Mouse (Mus musculus): ENCODE data around the gene Slc16a10.

Gene Slc16a10

DNA sequence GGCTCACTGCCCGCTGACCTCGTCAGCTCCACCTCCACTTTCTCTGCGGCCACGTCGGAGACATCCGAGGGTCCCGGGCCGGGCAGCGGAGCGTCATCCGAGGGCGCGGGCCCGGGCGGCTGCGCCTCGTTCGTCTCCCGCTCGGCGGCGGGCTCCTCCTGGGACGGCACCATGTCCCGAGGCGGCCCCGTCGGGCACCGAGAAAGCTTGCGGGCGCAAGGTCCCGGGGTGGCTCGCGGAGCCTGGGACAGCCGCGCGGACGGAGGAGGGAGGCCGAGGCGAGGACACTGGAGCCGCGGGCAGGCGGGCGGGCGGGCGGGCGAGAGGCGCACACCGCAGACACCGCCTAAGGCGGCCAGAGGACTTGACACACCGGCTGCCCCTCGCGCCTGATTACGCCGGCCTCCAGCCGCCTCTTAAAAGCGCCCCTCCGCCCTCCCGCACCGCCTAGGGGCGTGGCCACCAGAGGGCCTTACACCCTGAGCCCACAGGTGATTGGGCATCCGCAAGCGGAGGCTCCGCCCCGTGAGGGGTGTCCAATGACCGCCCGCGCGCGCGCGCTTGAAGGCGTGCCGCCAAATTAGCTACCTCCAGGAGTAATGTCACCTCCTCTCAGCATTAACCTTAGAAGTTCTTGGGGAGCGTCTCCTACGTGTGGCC, at the start of gene Slc16a10:
Slc16a10 (minus strand) TSS at position 395 of the 660 bp plus-strand sequence.
- peak; percentile 100 for DNase-seq

GRCm38 (mm10) chr10:40191338-40191979, 49.4 kb upstream of the Slc16a10 start:
- peak; percentile 90 for DNase-seq

GRCm38 (mm10) chr10:40190871-40191270, 48.8 kb upstream of the Slc16a10 start:
- peak; percentile 16 for DNase-seq

DNA sequence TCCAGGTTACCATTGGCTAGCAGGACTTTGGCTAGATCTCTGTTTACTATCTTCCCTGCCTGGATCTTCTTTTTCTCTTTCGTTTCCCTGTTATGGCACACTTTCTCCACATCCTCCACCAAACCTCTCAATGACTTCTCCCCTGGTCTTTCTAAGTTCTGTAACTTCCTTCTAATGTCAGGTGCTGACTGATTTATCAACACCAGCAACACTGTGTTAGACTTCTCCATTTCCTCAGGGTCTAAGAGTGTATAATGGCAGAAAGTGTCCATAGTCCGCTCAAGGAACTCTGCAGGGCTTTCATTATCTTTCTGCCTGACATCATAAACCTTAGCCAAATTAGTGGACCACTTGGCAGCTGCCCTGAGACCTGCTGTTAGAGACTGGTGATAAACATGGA, 47.6 kb upstream of the Slc16a10 start:
- no peak for DNase-seq

- peak; percentile 79 for DNase-seq
These were observed 46.8 kb upstream of the Slc16a10 start for GRCm38 (mm10) chr10:40188831-40189230.

DNA sequence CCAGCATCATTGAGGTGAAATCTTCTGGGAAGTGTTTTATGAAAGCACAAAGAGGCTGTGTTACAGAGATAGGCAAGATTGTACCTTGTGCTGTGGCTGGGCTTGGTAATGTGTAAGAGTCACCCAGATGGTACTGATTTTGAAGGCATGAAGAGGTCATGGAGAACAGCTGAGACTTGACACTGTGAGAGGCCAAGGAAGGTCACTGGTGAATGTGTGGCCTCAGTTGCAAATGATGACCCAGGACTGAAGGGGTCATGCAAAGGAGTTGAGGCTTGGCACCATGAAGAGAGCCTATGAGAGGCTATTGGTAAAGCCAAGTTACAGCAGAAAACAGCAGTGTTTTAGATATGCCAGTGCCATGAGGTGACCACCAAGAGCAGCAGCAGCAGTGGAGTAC, 43.9 kb upstream of the Slc16a10 start:
- DNase-seq = peak; percentile 66

DNA sequence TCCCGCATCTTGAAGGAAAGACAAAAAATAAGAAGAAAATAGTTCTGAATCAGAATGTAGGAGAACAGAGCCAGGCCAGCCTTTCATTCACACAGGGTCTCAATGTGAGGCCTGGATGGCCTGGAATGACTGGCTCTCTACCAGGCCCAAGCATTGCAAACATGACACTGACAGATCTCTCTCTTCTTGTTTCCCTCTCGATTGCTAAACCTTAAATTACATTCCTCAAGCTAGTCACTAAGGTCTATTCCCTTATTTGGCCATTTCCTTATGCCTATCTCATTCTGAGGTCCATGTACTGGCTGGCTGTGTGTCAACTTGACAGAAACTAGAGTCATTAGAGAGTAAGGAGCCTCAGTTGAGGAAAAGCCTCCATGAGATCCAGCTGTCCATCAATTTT, 38.0 kb upstream of the Slc16a10 start:
- DNase-seq = no peak

DNA sequence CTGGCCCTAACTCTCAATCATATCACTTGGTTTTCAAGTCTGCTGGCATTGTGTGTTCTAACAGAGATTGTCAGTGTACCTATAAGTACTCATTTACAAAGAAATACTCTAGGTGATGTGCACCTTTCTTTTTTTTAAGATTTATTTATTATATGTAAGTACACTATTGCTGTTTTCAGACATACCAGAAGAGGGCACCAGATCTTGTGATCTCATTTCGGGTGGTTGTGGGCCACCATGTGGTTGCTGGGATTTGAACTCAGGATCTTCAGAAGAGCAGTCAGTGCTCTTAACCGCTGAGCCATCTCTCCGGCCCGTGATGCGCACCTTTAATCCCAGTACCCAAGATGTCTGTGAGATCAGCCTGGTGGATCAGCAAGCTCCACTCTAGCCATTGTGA, 37.1 kb upstream of the Slc16a10 start:
- no peak for DNase-seq

GRCm38 (mm10) chr10:40177323-40177962, 35.4 kb upstream of the Slc16a10 start:
- DNase-seq = peak; percentile 93

DNA sequence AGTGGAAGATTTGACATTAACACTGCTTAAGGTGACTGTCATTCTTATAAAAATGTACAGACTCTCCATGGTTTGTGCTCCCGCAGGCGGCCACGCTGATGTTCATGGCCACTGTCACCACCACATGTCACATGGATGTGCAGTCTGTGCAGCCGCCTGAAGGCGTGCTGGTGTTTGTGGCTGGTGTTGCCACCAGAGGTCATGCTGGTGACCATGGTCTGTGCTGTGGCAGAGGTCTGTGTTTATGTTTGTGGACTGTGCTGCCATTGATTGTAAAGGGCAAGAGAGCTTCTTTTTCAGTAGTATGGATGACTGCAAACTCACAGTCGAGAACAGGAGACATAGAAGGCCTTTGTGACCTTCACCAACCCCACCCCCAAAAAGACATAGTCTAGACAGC, 30.1 kb upstream of the Slc16a10 start:
- peak; percentile 23 for DNase-seq

GRCm38 (mm10) chr10:40171211-40171610, 29.2 kb upstream of the Slc16a10 start:
- DNase-seq = peak; percentile 42

GRCm38 (mm10) chr10:40170141-40170558, 28.1 kb upstream of the Slc16a10 start:
- peak; percentile 81 for DNase-seq

DNA sequence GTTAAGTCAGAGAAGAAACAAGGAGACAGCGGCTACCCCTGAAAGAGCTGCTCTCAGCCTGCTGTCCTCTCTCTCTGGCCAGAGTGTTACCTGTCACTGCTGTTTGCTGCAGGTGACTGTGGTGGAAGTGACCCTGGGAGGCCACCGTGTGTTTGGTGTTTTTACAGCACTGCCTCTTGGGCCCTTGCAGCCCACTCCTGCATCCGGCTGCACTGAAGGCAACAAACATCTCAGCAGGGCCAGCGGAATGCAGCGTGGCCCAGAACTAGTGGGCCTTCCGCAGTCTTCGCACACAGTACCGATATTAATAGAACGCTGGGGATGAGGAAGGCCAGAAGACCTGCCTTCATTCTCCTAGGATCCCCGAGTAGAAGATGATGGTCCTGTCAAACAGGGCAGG, 27.5 kb upstream of the Slc16a10 start:
- DNase-seq = peak; percentile 85

GRCm38 (mm10) chr10:40169088-40169487, 27.0 kb upstream of the Slc16a10 start:
- DNase-seq = peak; percentile 7

GRCm38 (mm10) chr10:40164421-40165386, 22.6 kb upstream of the Slc16a10 start:
- peak; percentile 92 for DNase-seq

DNA sequence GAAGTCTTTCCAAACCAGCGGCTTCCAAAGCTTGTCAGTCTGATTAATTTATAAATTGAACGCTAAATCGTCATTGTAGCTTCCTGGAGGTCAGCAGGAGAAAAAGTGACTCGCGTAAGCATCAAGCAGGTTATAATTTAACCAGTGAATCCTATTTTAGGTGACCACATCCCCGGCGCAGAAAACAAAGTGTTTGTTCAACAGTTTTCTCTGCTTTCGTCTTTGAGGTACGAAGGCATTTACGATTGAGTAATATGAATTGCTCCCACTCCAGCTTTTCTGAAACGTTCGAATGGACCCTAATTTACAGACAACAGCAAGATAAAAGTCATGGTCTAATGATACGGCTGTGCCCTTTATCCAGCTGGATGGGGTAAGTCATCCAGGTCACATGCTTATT, 21.9 kb upstream of the Slc16a10 start:
- DNase-seq = peak; percentile 39

DNA sequence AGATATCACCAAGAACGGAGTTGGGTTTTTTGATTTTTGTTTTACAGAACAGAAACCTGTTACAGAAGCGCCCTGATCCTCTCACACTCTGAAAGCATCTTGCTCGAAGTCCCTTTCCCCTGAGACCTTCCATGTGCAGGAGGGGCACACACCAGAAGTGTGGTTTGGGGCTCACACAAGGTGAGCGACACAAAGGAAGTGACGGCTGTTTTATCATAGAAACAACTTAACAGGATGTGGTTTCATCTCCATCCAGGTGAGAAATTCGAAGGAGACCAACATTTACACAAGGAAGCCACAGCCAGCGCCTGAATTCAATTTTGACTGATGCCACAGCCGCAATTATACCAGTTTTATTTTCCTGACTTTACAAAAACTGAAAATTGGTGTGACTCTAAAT, 21.3 kb upstream of the Slc16a10 start:
- DNase-seq = peak; percentile 67

DNA sequence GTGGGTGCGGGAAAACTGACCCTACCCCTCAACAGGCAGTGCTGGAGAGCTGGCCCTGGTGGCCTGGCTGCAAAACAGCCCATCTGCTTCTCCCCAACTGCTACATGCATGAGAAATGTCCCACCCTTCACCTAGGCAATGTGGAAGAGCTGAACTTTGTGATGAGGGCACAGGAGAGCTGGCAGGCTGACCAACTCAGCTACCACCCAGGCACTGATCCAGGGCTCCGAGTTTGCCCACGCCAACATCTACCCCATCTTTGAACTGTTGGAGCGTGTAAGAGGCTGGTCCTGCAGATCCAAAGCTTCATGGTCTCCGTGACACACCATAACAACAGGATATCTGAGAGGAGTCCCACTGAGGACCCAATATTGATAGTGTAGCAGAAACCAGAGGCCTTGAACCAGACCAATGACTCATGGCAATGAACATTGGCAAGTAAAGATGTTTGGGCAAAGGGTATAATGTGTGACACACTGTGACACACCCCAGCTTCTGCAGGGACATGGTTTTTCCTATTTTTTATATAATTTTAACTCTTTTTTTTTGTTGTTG, 19.7 kb upstream of the Slc16a10 start:
- peak; percentile 82 for DNase-seq

DNA sequence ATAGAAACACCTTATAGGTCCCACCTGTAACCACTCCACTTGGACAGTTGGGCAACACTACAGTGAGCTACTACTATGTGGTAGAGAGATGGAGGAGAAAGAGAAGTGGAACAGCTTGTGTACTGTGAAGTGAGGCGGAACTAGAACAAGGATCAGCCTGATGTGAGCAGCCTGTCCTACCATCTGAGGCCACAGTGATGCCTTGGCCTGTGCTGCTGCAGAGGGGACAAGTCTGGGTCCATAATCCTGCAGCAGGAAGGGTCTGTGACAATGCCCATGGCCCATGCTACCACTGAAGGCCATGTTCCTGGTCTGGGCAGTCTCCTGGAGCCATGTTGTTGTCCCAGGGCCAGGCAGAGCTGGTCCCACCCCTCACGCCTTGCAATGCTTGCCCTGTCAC, 19.2 kb upstream of the Slc16a10 start:
- peak; percentile 58 for DNase-seq

GRCm38 (mm10) chr10:40152550-40152857, 10.4 kb upstream of the Slc16a10 start:
- no peak for DNase-seq

- peak; percentile 82 for DNase-seq
These were observed 9.9 kb upstream of the Slc16a10 start for GRCm38 (mm10) chr10:40151852-40152549.

DNA sequence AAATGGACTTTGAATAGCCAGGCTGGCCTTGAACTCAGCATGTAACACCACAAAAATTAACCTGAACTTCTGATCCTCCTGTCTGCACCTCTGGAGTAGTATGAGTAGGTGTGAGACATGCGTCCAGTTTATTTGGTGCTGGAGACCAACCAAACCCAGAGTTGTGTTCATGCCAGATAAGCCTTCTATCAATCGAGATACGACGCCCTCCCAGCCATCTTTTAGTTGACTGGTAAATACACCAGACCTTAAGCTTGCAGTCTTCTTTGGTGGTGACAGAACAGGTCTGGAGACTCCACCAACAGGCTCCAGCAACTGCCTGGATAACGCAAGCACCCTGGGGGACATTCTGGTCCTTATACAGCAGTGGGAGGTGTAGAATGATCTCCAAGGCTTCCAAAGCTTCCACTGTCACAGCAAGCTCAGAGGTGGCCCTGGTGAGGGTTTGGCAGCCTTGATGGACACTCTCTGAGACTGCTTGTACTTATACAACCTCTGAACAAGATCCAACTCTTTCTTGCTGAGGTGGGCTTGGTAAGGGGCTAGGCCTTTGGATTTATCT, 7.6 kb upstream of the Slc16a10 start:
- DNase-seq = peak; percentile 58
